Mouse (Mus musculus): ENCODE measurements around the gene Dtx3.
"Not testable (repeated sequence)": the region's sequence is repeated elsewhere in the genome, so short reads cannot be mapped to it uniquely, and the experiment has no call there.

- not testable (repeated sequence) for TF ChIP-seq CTCF (IDR thresholded peaks at IDR 0.05; ENCODE audit: low read depth, low read length); POLR2A (IDR thresholded peaks at IDR 0.05; ENCODE audit: borderline replicate concordance, low read depth, low read length)
These were observed 43.0 kb downstream of the Dtx3 start for GRCm38 (mm10) chr10:127152556-127152955.

Data from bone marrow macrophage, adult 2 months (primary cell).